Comparison of ENCODE assay signal across 8 mouse cellular contexts in the genomic region with DNA sequence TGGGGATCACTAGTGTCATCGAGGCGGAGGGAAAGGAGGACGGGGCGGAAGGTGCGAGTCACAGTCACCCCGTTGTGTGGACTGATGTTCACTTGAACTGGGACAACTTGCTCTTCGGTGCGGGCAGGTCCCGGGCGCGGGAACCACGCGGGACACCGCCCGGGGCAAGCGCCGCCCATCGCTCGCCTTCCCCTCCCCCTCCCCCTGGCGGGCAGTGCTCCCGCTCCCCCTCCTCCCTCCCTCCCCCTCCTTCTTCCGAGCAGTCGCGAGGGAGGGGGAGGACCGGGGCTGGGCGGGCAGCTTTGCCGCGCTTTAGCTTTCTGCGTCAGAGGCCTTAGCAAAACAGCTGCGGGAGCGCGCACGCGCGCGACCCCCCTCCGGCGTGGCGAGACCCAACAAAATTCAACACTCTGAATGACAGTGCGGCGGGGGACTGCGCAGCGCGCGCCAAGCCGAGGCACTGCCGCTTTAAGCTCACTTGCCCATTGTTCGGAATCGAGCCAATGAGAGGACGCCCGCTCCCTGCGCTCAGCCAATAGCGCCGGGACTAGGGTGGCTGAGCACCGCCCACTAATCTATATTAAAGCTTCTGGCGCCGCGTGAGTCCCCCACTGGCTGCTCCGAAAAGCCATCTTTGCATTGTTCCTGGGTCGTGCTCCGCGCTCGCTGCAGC. TPM values are rescaled to one million over a fixed set of nuclear protein-coding genes. Genes with fewer than 3 reads are reported as not detected.
DNase-seq lines count a peak whose midpoint lies in the region; ATAC-seq lines count a peak whose summit lies in the region.

A gene (plus strand): TSS at position 611 of the 673 bp plus-strand sequence.

- H3K36me3 ChIP-seq in hindbrain, embryonic 11.5 days (ENCODE audit: control insufficient read depth, insufficient read depth, low read length) = peaks cover 12% of the 10 kb centered on the region

- H3K9me3 ChIP-seq in hindbrain, embryonic 11.5 days (ENCODE audit: control insufficient read depth, low read length) = no peaks in the 10 kb centered on the region

- ATAC-seq in hindbrain, embryonic 11.5 days (ENCODE audit: low FRiP score) = peak; percentile 94

- WGBS in hindbrain, embryonic 11.5 days = under 1% methylated on average over 44 of the region's 63 CpGs

- peak within 1 kb of the TSS; percentile 100 for H3K4me3 ChIP-seq in hindbrain, embryonic 11.5 days (ENCODE audit: low read depth, low read length)

- H3K9ac ChIP-seq in hindbrain, embryonic 11.5 days (ENCODE audit: low read depth, low read length) = peak within 1 kb of the TSS; percentile 100

- no peaks in the 10 kb centered on the region for H3K27me3 ChIP-seq in hindbrain, embryonic 11.5 days (ENCODE audit: control insufficient read depth, insufficient read depth, low read length)

- peak; percentile 100 for DNase-seq in Muller cell, postnatal 12 days (ENCODE audit: inconsistent ontology term)
- peak; percentile 100 for DNase-seq in cerebellum, adult 9-11 months
- peak; percentile 99 for DNase-seq in frontal cortex, adult 2 months (ENCODE audit: extremely low spot score in 1 of 2, low spot score in 1 of 2)
- peak; percentile 100 for DNase-seq in hindbrain, embryonic 11.5 days (ENCODE audit: low spot score)
- peak; percentile 98 for DNase-seq in layer of hippocampus, postnatal 10 days (ENCODE audit: low spot score in 2 of 2)
- DNase-seq in lung, postnatal 10 days = peak; percentile 99
- DNase-seq in ovary, postnatal 36 days (ENCODE audit: low spot score) = peak; percentile 99
- DNase-seq in thymus, postnatal 25 days = peak; percentile 98

- peak within 1 kb of the TSS; percentile 100 for H3K27ac ChIP-seq in hindbrain, embryonic 11.5 days (ENCODE audit: low read depth, low read length)

- H3K4me2 ChIP-seq in hindbrain, embryonic 11.5 days (replicated peaks; ENCODE audit: low read depth, low read length) = peak within 1 kb of the TSS; percentile 96

- peaks cover 9% of the 10 kb centered on the region for H3K4me1 ChIP-seq in hindbrain, embryonic 11.5 days (replicated peaks; ENCODE audit: control insufficient read depth, insufficient read depth, low read length)

RNA-seq across cellular contexts. Expression of the gene that starts here (rescaled TPM):
- 707 and 751 TPM in 2 replicates for polyA plus RNA-seq in frontal cortex, adult 2 months (2012; rRNA removed)
- polyA plus RNA-seq in hindbrain, embryonic 11.5 days (2014; fragmentation: Nextera tagmentation; extraction: Ambion mirVana) = 3,351 and 3,402 TPM in 2 replicates
- 100 to 1,000 TPM; 617 to 662 TPM for total RNA-seq in layer of hippocampus, postnatal 10 days (2021)

Comparison
In these comparisons a context has a peak if more than half of its experiments do, and no peak if none do; other contexts are left out.
1. Peak in every context shown above with its lines: DNase-seq, ATAC-seq, H3K4me3 ChIP-seq and H3K27ac ChIP-seq.